Mouse (Mus musculus): ENCODE measurements at regions not wholly inside any gene's neighbourhood (a gene's known extent, or its start where the extent isn't known, plus 50 kb on each side); places are given as distances from the start of the nearest gene placed in this dataset.

DNA sequence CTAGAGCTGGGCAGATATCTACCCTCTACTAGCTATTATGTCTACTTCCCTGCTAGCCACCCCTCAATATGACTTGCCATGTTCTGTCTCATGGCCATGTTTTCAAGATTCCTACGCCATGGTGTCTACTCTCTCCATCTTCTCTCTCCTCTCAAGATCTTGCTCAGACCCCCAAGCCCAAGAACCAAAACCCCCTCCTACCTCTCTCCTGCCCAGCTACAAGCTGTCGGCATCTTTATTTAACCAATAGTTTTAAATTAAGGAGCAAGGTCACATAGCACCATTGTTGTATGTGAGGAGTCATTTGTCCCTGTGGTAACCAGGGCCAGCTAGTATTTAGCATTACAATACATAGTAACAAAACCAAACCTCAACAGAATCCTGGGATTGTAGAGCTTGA lies 166.4 kb downstream of the Utp18 start:
- TF ChIP-seq CTCF (IDR thresholded peaks at IDR 0.05; ENCODE audit: insufficient read depth, low read length) (no peak), POLR2A (IDR thresholded peaks at IDR 0.05; ENCODE audit: borderline replicate concordance, extremely low read depth, low read depth, low read length) (no peak)

Data from lung, adult 2 months (tissue).